Mouse (Mus musculus) kidney, embryonic 15.5 days (tissue): ENCODE data around the gene Vav2. TPM values are rescaled to one million over a fixed set of nuclear protein-coding genes. Genes with fewer than 3 reads are reported as not detected.

ENCODE experiments used
- ATAC-seq: fragments of 200-750 bp; cut with Nextera tagmentation; replicated peaks from 2 replicates; pipeline ENCODE4 v1.8.0; 2017; ENCODE audit warnings: moderate TSS enrichment; ENCODE audit not compliant: low FRiP score
- H3K27ac ChIP-seq: fragments of 300-500 bp; sonication (generic); 2 replicates; pipeline ENCODE4 v1.5.1; 2015; ENCODE audit warnings: mild to moderate bottlenecking, inconsistent platforms
- H3K27me3 ChIP-seq: fragments of 300-500 bp; sonication (generic); 2 replicates; pipeline ENCODE4 v1.6.1; 2015; ENCODE audit warnings: inconsistent platforms
- H3K36me3 ChIP-seq: fragments of 300-500 bp; sonication (generic); 2 replicates; pipeline ENCODE4 v1.6.1; 2015; ENCODE audit warnings: inconsistent platforms
- H3K4me1 ChIP-seq: fragments of 300-500 bp; sonication (generic); 2 replicates; pipeline ENCODE4 v1.6.1; 2015; ENCODE audit warnings: inconsistent platforms
- H3K4me2 ChIP-seq: fragments of 300-500 bp; sonication (generic); 2 replicates; pipeline ENCODE4 v1.6.1; 2015; ENCODE audit warnings: moderate library complexity, mild to moderate bottlenecking, inconsistent platforms
- H3K4me3 ChIP-seq: fragments of 300-500 bp; sonication (generic); replicated peaks from 2 replicates; pipeline ENCODE4 v1.5.1; 2015; ENCODE audit warnings: mild to moderate bottlenecking, inconsistent platforms
- H3K9ac ChIP-seq: fragments of 300-500 bp; sonication (generic); 2 replicates; pipeline ENCODE4 v1.6.1; 2015; ENCODE audit warnings: mild to moderate bottlenecking, inconsistent platforms
- H3K9me3 ChIP-seq: fragments of 300-500 bp; sonication (generic); replicated peaks from 2 replicates; pipeline ENCODE4 v1.6.1; 2016; ENCODE audit warnings: inconsistent platforms
- WGBS: fragments of 180-500 bp; shearing (Covaris S2); methylation state at CpG from one replicate; pipeline ENCODE4 v1.1.7; 2015; ENCODE audit warnings: mixed read lengths; 5-methylcytosine and 5-hydroxymethylcytosine counted together
- polyA plus RNA-seq: library from polyadenylated mRNA; unstranded; fragments of >200 nt; fragmentation: Nextera tagmentation; extraction: Ambion mirVana; gene quantifications from 2 replicates; pipeline ENCODE4 v1.2.1, GENCODE M21; 2015

The Vav2 gene
- polyA plus RNA-seq, 1 experiment from 2014 or later: 8.3 TPM

- no peak overlapping the region for H3K9ac ChIP-seq
- H3K27me3 ChIP-seq: no peaks in the 10 kb centered on the region
- ATAC-seq: no peak
- no peak overlapping the region for H3K4me2 ChIP-seq
- no peaks in the 10 kb centered on the region for H3K36me3 ChIP-seq
- 67% methylated on average over 1 of the region's 1 CpGs for WGBS
- H3K9me3 ChIP-seq: no peaks in the 10 kb centered on the region
- no peak overlapping the region for H3K4me3 ChIP-seq
- no peak overlapping the region for H3K27ac ChIP-seq
- H3K4me1 ChIP-seq: peaks cover 17% of the 10 kb centered on the region
Observed at GRCm38 (mm10) chr2:27437876-27438275, 11.0 kb upstream of the Vav2 start.

- H3K4me3 ChIP-seq: no peak overlapping the region
- H3K27ac ChIP-seq: no peak overlapping the region
- H3K4me1 ChIP-seq: peaks cover 4% of the 10 kb centered on the region
- WGBS: 70% methylated on average over 2 of the region's 2 CpGs
- H3K27me3 ChIP-seq: no peaks in the 10 kb centered on the region
- no peak overlapping the region for H3K9ac ChIP-seq
- H3K9me3 ChIP-seq: no peaks in the 10 kb centered on the region
- ATAC-seq: no peak
- H3K36me3 ChIP-seq: no peaks in the 10 kb centered on the region
- H3K4me2 ChIP-seq: no peak overlapping the region
Observed at GRCm38 (mm10) chr2:27432599-27432998, 5.8 kb upstream of the Vav2 start.

GRCm38 (mm10) chr2:27430621-27431020 is 3.8 kb upstream of the Vav2 start:
- no peak overlapping the region for H3K4me3 ChIP-seq
- H3K27me3 ChIP-seq: no peaks in the 10 kb centered on the region
- H3K27ac ChIP-seq: no peak overlapping the region
- H3K36me3 ChIP-seq: no peaks in the 10 kb centered on the region
- 90% methylated on average over 7 of the region's 7 CpGs for WGBS
- H3K4me1 ChIP-seq: peaks cover 16% of the 10 kb centered on the region
- no peaks in the 10 kb centered on the region for H3K9me3 ChIP-seq
- no peak overlapping the region for H3K9ac ChIP-seq
- no peak for ATAC-seq
- no peak overlapping the region for H3K4me2 ChIP-seq

- 0 out of 2 replicates have a peak overlapping the region, but pooled peaks have one; percentile 99 for H3K4me2 ChIP-seq
- whole genome bisulfite sequencing: 0% methylated on average over 4 of the region's 4 CpGs
- H3K4me1 ChIP-seq: peaks cover 41% of the 10 kb centered on the region
- ATAC-seq: no peak
- H3K27ac ChIP-seq: peak overlapping the region; percentile 33; the same call in 1 of the 2 replicates
- H3K9ac ChIP-seq: no peak overlapping the region
- H3K36me3 ChIP-seq: no peaks in the 10 kb centered on the region
- no peak overlapping the region for H3K4me3 ChIP-seq
- no peaks in the 10 kb centered on the region for H3K27me3 ChIP-seq
- H3K9me3 ChIP-seq: no peaks in the 10 kb centered on the region
Observed at GRCm38 (mm10) chr2:27428071-27428470, 1.2 kb upstream of the Vav2 start.

GRCm38 (mm10) chr2:27426406-27426854 is 403 bp downstream of the Vav2 start:
- no peaks in the 10 kb centered on the region for H3K36me3 ChIP-seq
- H3K27me3 ChIP-seq: no peaks in the 10 kb centered on the region
- ATAC-seq: peak; percentile 59
- H3K27ac ChIP-seq: peak overlapping the region; percentile 87
- peaks cover 48% of the 10 kb centered on the region for H3K4me1 ChIP-seq
- peak overlapping the region; percentile 78 for H3K4me3 ChIP-seq
- H3K4me2 ChIP-seq: peak overlapping the region; percentile 99
- H3K9me3 ChIP-seq: no peaks in the 10 kb centered on the region
- peak overlapping the region; percentile 71 for H3K9ac ChIP-seq
- WGBS: 0% methylated on average over 63 of the region's 64 CpGs

GRCm38 (mm10) chr2:27425751-27426405 is 955 bp downstream of the Vav2 start:
- no peaks in the 10 kb centered on the region for H3K27me3 ChIP-seq
- H3K4me1 ChIP-seq: peaks cover 52% of the 10 kb centered on the region
- H3K36me3 ChIP-seq: no peaks in the 10 kb centered on the region
- H3K4me2 ChIP-seq: peak overlapping the region; percentile 99
- peak overlapping the region; percentile 87 for H3K27ac ChIP-seq
- H3K4me3 ChIP-seq: peak overlapping the region; percentile 78
- H3K9ac ChIP-seq: peak overlapping the region; percentile 71
- WGBS: under 1% methylated on average over 59 of the region's 60 CpGs
- 0 out of 2 replicates have a peak, but pooled peaks have one; percentile 8 for ATAC-seq
- no peaks in the 10 kb centered on the region for H3K9me3 ChIP-seq

- H3K27me3 ChIP-seq: no peaks in the 10 kb centered on the region
- WGBS: under 1% methylated on average over 20 of the region's 20 CpGs
- no peak for ATAC-seq
- H3K4me1 ChIP-seq: peaks cover 54% of the 10 kb centered on the region
- no peaks in the 10 kb centered on the region for H3K9me3 ChIP-seq
- H3K9ac ChIP-seq: peak overlapping the region; percentile 71
- no peaks in the 10 kb centered on the region for H3K36me3 ChIP-seq
- H3K4me3 ChIP-seq: peak overlapping the region; percentile 78
- H3K4me2 ChIP-seq: peak overlapping the region; percentile 99
- peak overlapping the region; percentile 87 for H3K27ac ChIP-seq
Observed at GRCm38 (mm10) chr2:27425161-27425611, 1.6 kb downstream of the Vav2 start.

GRCm38 (mm10) chr2:27423596-27423995 is 3.2 kb downstream of the Vav2 start:
- 58% methylated on average over 7 of the region's 7 CpGs for WGBS
- Histone ChIP-seq H3K4me2 (peak overlapping the region; percentile 99), H3K36me3 (no peaks in the 10 kb centered on the region), H3K9ac (no peak overlapping the region), H3K27ac (peak overlapping the region; percentile 5; the same call in 1 of the 2 replicates), H3K27me3 (no peaks in the 10 kb centered on the region), H3K4me1 (peaks cover 69% of the 10 kb centered on the region), H3K9me3 (no peaks in the 10 kb centered on the region), H3K4me3 (0 out of 2 replicates have a peak overlapping the region, but pooled peaks have one; percentile 78)
- ATAC-seq: no peak

GRCm38 (mm10) chr2:27421293-27422068 is 5.4 kb downstream of the Vav2 start:
- Histone ChIP-seq H3K4me3 (no peak overlapping the region), H3K4me1 (peaks cover 79% of the 10 kb centered on the region), H3K9me3 (no peaks in the 10 kb centered on the region), H3K4me2 (no peak overlapping the region), H3K27me3 (no peaks in the 10 kb centered on the region), H3K27ac (no peak overlapping the region), H3K36me3 (no peaks in the 10 kb centered on the region), H3K9ac (no peak overlapping the region)
- no peak for ATAC-seq
- 79% methylated on average over 20 of the region's 20 CpGs for WGBS

- WGBS: 19% methylated on average over 6 of the region's 6 CpGs
- no peak overlapping the region for H3K9ac ChIP-seq
- H3K27ac ChIP-seq: peak overlapping the region; percentile 79
- no peaks in the 10 kb centered on the region for H3K36me3 ChIP-seq
- no peak overlapping the region for H3K4me3 ChIP-seq
- H3K4me1 ChIP-seq: peaks cover 83% of the 10 kb centered on the region
- H3K9me3 ChIP-seq: no peaks in the 10 kb centered on the region
- H3K4me2 ChIP-seq: 0 out of 2 replicates have a peak overlapping the region, but pooled peaks have one; percentile 3
- no peaks in the 10 kb centered on the region for H3K27me3 ChIP-seq
- ATAC-seq: no peak
Observed at GRCm38 (mm10) chr2:27418577-27419070, 8.2 kb downstream of the Vav2 start.

GRCm38 (mm10) chr2:27417648-27418153 is 9.1 kb downstream of the Vav2 start:
- H3K9ac ChIP-seq: no peak overlapping the region
- H3K27ac ChIP-seq: peak overlapping the region; percentile 79
- H3K4me1 ChIP-seq: peaks cover 80% of the 10 kb centered on the region
- H3K9me3 ChIP-seq: no peaks in the 10 kb centered on the region
- H3K4me2 ChIP-seq: no peak overlapping the region
- no peak overlapping the region for H3K4me3 ChIP-seq
- WGBS: 53% methylated on average over 5 of the region's 5 CpGs
- H3K27me3 ChIP-seq: no peaks in the 10 kb centered on the region
- no peaks in the 10 kb centered on the region for H3K36me3 ChIP-seq
- no peak for ATAC-seq

GRCm38 (mm10) chr2:27416425-27416824 is 10.4 kb downstream of the Vav2 start:
- no peaks in the 10 kb centered on the region for H3K9me3 ChIP-seq
- no peaks in the 10 kb centered on the region for H3K36me3 ChIP-seq
- peaks cover 87% of the 10 kb centered on the region for H3K4me1 ChIP-seq
- no peak overlapping the region for H3K4me3 ChIP-seq
- H3K27me3 ChIP-seq: no peaks in the 10 kb centered on the region
- no peak overlapping the region for H3K4me2 ChIP-seq
- H3K9ac ChIP-seq: no peak overlapping the region
- ATAC-seq: no peak
- 17% methylated on average over 3 of the region's 3 CpGs for WGBS
- peak overlapping the region; percentile 23; the same call in 1 of the 2 replicates for H3K27ac ChIP-seq
